Mouse (Mus musculus) embryo, embryonic 10 days (tissue): ENCODE results near the gene Ces3a.
"Not testable (repeated sequence)": the region's sequence is repeated elsewhere in the genome, so short reads cannot be mapped to it uniquely, and the experiment has no call there.

Source experiments
- DNase-seq: peaks from one replicate; pipeline ENCODE4 v3.0.0-alpha.2; 2015; ENCODE audit warnings: low spot score

Ces3a gene

GRCm38 (mm10) chr8:105093992-105094391, 45.6 kb downstream of the Ces3a start:
- DNase-seq = no peak

GRCm38 (mm10) chr8:105102101-105102785, 53.8 kb downstream of the Ces3a start:
- not testable (repeated sequence) for DNase-seq

GRCm38 (mm10) chr8:105103701-105104100, 55.3 kb downstream of the Ces3a start:
- DNase-seq = not testable (repeated sequence)

GRCm38 (mm10) chr8:105104220-105104619, 55.8 kb downstream of the Ces3a start:
- DNase-seq = no peak
